11 mouse cellular contexts compared by ENCODE assay signal in genomic region chr9:88476138-88476537, GRCm38 (mm10). TPM values are rescaled to one million over a fixed set of nuclear protein-coding genes. Genes with fewer than 3 reads are reported as not detected.
DNase-seq lines count a peak whose midpoint lies in the region; ATAC-seq and TF ChIP-seq lines count a peak whose summit lies in the region.
"Had no signal": no experiment of that assay in that cellular context is flagged by ENCODE, and none has a peak within 500 bp of the region (broad histone marks: within the 10 kb centered on the region; RNA-seq: fewer than 3 reads in every experiment).

No protein-coding gene starts in this region.

- no peak for ATAC-seq in heart, postnatal 0 days (ENCODE audit: insufficient read depth, low read depth)
- ATAC-seq in midbrain, embryonic 14.5 days (ENCODE audit: low FRiP score, low TSS enrichment): no peak
- ATAC-seq in midbrain, embryonic 13.5 days: no peak
- ATAC-seq in megakaryocyte-erythroid progenitor cell, adult 5-6 weeks (replicated peaks; ENCODE audit: low FRiP score, low TSS enrichment, poor library complexity, severe bottlenecking): no peak
- ATAC-seq: Patski had no signal

- no peaks in the 10 kb centered on the region for H3K27me3 ChIP-seq in heart, postnatal 0 days (ENCODE audit: control insufficient read depth, insufficient read depth, low read length)
- H3K27me3 ChIP-seq in midbrain, embryonic 14.5 days (ENCODE audit: control insufficient read depth, insufficient read depth, low read length): no peaks in the 10 kb centered on the region
- H3K27me3 ChIP-seq in midbrain, embryonic 13.5 days: no peaks in the 10 kb centered on the region
- H3K27me3 ChIP-seq in splenic B cell, adult 2 months (ENCODE audit: control insufficient read depth, insufficient read depth, low read length, poor library complexity, severe bottlenecking): no peaks in the 10 kb centered on the region
- H3K27me3 ChIP-seq: Patski had no signal

- 0 out of 2 replicates have a peak, but pooled peaks cover 4% of the 10 kb centered on the region for H3K4me1 ChIP-seq in heart, postnatal 0 days (ENCODE audit: control insufficient read depth, insufficient read depth)
- peaks cover 7% of the 10 kb centered on the region for H3K4me1 ChIP-seq in midbrain, embryonic 14.5 days (ENCODE audit: control insufficient read depth, insufficient read depth, low read length)
- H3K4me1 ChIP-seq in midbrain, embryonic 13.5 days (replicated peaks): peaks cover 26% of the 10 kb centered on the region

- DNase-seq in heart, postnatal 0 days (ENCODE audit: low spot score): no peak
- no peak for DNase-seq in heart, postnatal 25 days (ENCODE audit: low spot score)
- peak; percentile 9 for DNase-seq in midbrain, embryonic 14.5 days
- DNase-seq in T-cell, adult 2 months (ENCODE audit: low spot score): peak; percentile 22
- peak; percentile 44 for DNase-seq in splenic B cell, adult 2 months (ENCODE audit: low read depth, low spot score)
- DNase-seq: heart, postnatal 36 days; kidney, postnatal 14 days had no signal

- intact Hi-C loops in heart, postnatal 25 days (cut with DNase I): no loop called here

- no peaks in the 10 kb centered on the region for H3K9me3 ChIP-seq in heart, postnatal 0 days (replicated peaks; ENCODE audit: control insufficient read depth, low read length)
- H3K9me3 ChIP-seq in midbrain, embryonic 14.5 days (ENCODE audit: control insufficient read depth, low read length): no peaks in the 10 kb centered on the region
- H3K9me3 ChIP-seq in midbrain, embryonic 13.5 days: no peaks in the 10 kb centered on the region

- no peak for TF ChIP-seq EP300 in heart, postnatal 0 days (IDR thresholded peaks at IDR 0.05; ENCODE audit: low read depth)

- peaks cover 44% of the 10 kb centered on the region for H3K36me3 ChIP-seq in heart, postnatal 0 days (replicated peaks; ENCODE audit: control insufficient read depth, insufficient read depth, low read length)
- H3K36me3 ChIP-seq in midbrain, embryonic 14.5 days (ENCODE audit: control insufficient read depth, insufficient read depth, low read length): peaks cover 64% of the 10 kb centered on the region
- peaks cover 45% of the 10 kb centered on the region for H3K36me3 ChIP-seq in midbrain, embryonic 13.5 days
- H3K36me3 ChIP-seq in splenic B cell, adult 2 months (ENCODE audit: control insufficient read depth, insufficient read depth, low read length, poor library complexity, severe bottlenecking): peaks cover 16% of the 10 kb centered on the region

- WGBS in heart, postnatal 0 days: 26% methylated on average over 1 of the region's 1 CpGs
- WGBS in midbrain, embryonic 14.5 days: 19% methylated on average over 1 of the region's 1 CpGs
- 28% methylated on average over 1 of the region's 1 CpGs for WGBS in midbrain, embryonic 13.5 days

- H3K27ac ChIP-seq in heart, postnatal 0 days (ENCODE audit: low read depth): no peak overlapping the region
- H3K27ac ChIP-seq in midbrain, embryonic 14.5 days (replicated peaks; ENCODE audit: low read depth, low read length): no peak overlapping the region
- no peak overlapping the region for H3K27ac ChIP-seq in midbrain, embryonic 13.5 days

- H3K9ac ChIP-seq in heart, postnatal 0 days (replicated peaks; ENCODE audit: low read depth, low read length): no peak overlapping the region
- no peak overlapping the region for H3K9ac ChIP-seq in midbrain, embryonic 14.5 days (replicated peaks; ENCODE audit: low read length)
- H3K9ac ChIP-seq in midbrain, embryonic 13.5 days (replicated peaks): no peak overlapping the region

- TF ChIP-seq CTCF in heart, postnatal 0 days (IDR thresholded peaks at IDR 0.05; ENCODE audit: low read depth): peak; percentile 35

- H3K4me3 ChIP-seq in heart, postnatal 0 days (ENCODE audit: low read depth, low read length): no peak overlapping the region
- no peak overlapping the region for H3K4me3 ChIP-seq in midbrain, embryonic 14.5 days (replicated peaks; ENCODE audit: low read depth, low read length)
- H3K4me3 ChIP-seq in midbrain, embryonic 13.5 days (replicated peaks): no peak overlapping the region

- H3K4me2 ChIP-seq in heart, postnatal 0 days (ENCODE audit: low read depth, low read length): no peak overlapping the region
- no peak overlapping the region for H3K4me2 ChIP-seq in midbrain, embryonic 14.5 days (ENCODE audit: low read length)
- H3K4me2 ChIP-seq in midbrain, embryonic 13.5 days (replicated peaks): no peak overlapping the region

RNA-seq across cellular contexts. Expression of gene Syncrip, which starts 6.2 kb away (rescaled TPM):
- total RNA-seq in heart, postnatal 0 days (2014; rRNA removed; ENCODE audit: low replicate concordance): 21.6 and 32.1 TPM in 2 replicates
- 34.2 and 41.4 TPM in 2 replicates for polyA plus RNA-seq in heart, postnatal 0 days (2015; fragmentation: Nextera tagmentation; extraction: Ambion mirVana)
- 10 to 100 TPM; 53.0 to 64.1 TPM for total RNA-seq in heart, postnatal 25 days (2021)
- polyA plus RNA-seq in midbrain, embryonic 14.5 days (2014; fragmentation: Nextera tagmentation; extraction: Ambion mirVana): 85.3 and 117 TPM in 2 replicates
- 95.9 and 102 TPM in 2 replicates for polyA plus RNA-seq in midbrain, embryonic 13.5 days (2015; fragmentation: Nextera tagmentation; extraction: Ambion mirVana)
- 201 and 242 TPM in 2 replicates for total RNA-seq in megakaryocyte-erythroid progenitor cell, adult 5-6 weeks (2014; fragmentation: Nextera tagmentation)
- 352 and 418 TPM in 2 replicates for total RNA-seq in megakaryocyte-erythroid progenitor cell, adult 5-6 weeks (2017)

RNA-seq across cellular contexts. Expression of gene Gm20537, which starts 19.7 kb away (rescaled TPM):
- not detected in 2 replicates for total RNA-seq in heart, postnatal 0 days (2014; rRNA removed; ENCODE audit: low replicate concordance)
- 0.34 TPM in 1 of 2 replicates, not detected in the other for polyA plus RNA-seq in heart, postnatal 0 days (2015; fragmentation: Nextera tagmentation; extraction: Ambion mirVana)
- total RNA-seq in heart, postnatal 25 days (2021): not detected
- polyA plus RNA-seq in midbrain, embryonic 14.5 days (2014; fragmentation: Nextera tagmentation; extraction: Ambion mirVana): 1.3 TPM in 1 of 2 replicates, not detected in the other
- polyA plus RNA-seq in midbrain, embryonic 13.5 days (2015; fragmentation: Nextera tagmentation; extraction: Ambion mirVana): 0.62 and 1.5 TPM in 2 replicates
- not detected in 2 replicates for total RNA-seq in megakaryocyte-erythroid progenitor cell, adult 5-6 weeks (2014; fragmentation: Nextera tagmentation)
- not detected in 2 replicates for total RNA-seq in megakaryocyte-erythroid progenitor cell, adult 5-6 weeks (2017)
- total RNA-seq: monocyte, adult 5-6 weeks had no signal

RNA-seq across cellular contexts. Expression of gene Snx14, which starts 37.4 kb away (rescaled TPM):
- 21.1 and 21.9 TPM in 2 replicates for total RNA-seq in heart, postnatal 0 days (2014; rRNA removed; ENCODE audit: low replicate concordance)
- polyA plus RNA-seq in heart, postnatal 0 days (2015; fragmentation: Nextera tagmentation; extraction: Ambion mirVana): 21.7 and 22.7 TPM in 2 replicates
- total RNA-seq in heart, postnatal 25 days (2021): 10 to 100 TPM; 24.5 to 25.6 TPM
- 24.2 and 31.8 TPM in 2 replicates for polyA plus RNA-seq in midbrain, embryonic 14.5 days (2014; fragmentation: Nextera tagmentation; extraction: Ambion mirVana)
- polyA plus RNA-seq in midbrain, embryonic 13.5 days (2015; fragmentation: Nextera tagmentation; extraction: Ambion mirVana): 26.5 TPM in 2 replicates
- total RNA-seq in megakaryocyte-erythroid progenitor cell, adult 5-6 weeks (2014; fragmentation: Nextera tagmentation): 25.1 and 30.0 TPM in 2 replicates
- total RNA-seq in megakaryocyte-erythroid progenitor cell, adult 5-6 weeks (2017): 17.9 and 30.3 TPM in 2 replicates

Comparison
In these comparisons a context has a peak if more than half of its experiments do, and no peak if none do; other contexts are left out.
1. DNase-seq: peak in midbrain, embryonic 14.5 days (single experiment), T-cell, adult 2 months (single experiment) and splenic B cell, adult 2 months (single experiment); none in heart, postnatal 0 days (single experiment) and heart, postnatal 25 days (single experiment).